Mouse (Mus musculus) hindbrain, postnatal 0 days (tissue): ENCODE measurements around the gene Crybb1. TPM values are rescaled to one million over a fixed set of nuclear protein-coding genes. Genes with fewer than 3 reads are reported as not detected.

Source experiments
- ATAC-seq: fragments of 200-750 bp; cut with Nextera tagmentation; 2 replicates; pipeline ENCODE4 v1.8.0; 2017; ENCODE audit warnings: mild to moderate bottlenecking, moderate TSS enrichment, moderate library complexity
- DNase-seq: peaks from one replicate; pipeline ENCODE4 v3.0.0-alpha.2; 2015; ENCODE audit warnings: low spot score
- H3K27ac ChIP-seq: fragments of 300-500 bp; sonication (generic); 2 replicates; pipeline ENCODE4 v1.5.1; 2014; ENCODE audit warnings: mild to moderate bottlenecking
- H3K27me3 ChIP-seq: fragments of 300-500 bp; sonication (generic); 2 replicates; pipeline ENCODE4 v1.6.1; 2014; ENCODE audit warnings: low read length, mixed read lengths; ENCODE audit not compliant: insufficient read depth
- H3K36me3 ChIP-seq: fragments of 300-500 bp; sonication (generic); 2 replicates; pipeline ENCODE4 v1.6.1; 2014; ENCODE audit warnings: low read length, mixed read lengths; ENCODE audit not compliant: insufficient read depth
- H3K4me1 ChIP-seq: fragments of 300-500 bp; sonication (generic); 2 replicates; pipeline ENCODE4 v1.6.1; 2014; ENCODE audit warnings: antibody characterized with exemption, low read length, mixed read lengths; ENCODE audit not compliant: insufficient read depth
- H3K4me2 ChIP-seq: fragments of 300-500 bp; sonication (generic); 2 replicates; pipeline ENCODE4 v1.6.1; 2014; ENCODE audit warnings: low read depth, mild to moderate bottlenecking, low read length, moderate library complexity, mixed read lengths
- H3K4me3 ChIP-seq: fragments of 300-500 bp; sonication (generic); 2 replicates; pipeline ENCODE4 v1.5.1; 2014; ENCODE audit warnings: low read length
- H3K9ac ChIP-seq: fragments of 300-500 bp; sonication (generic); replicated peaks from 2 replicates; pipeline ENCODE4 v1.6.1; 2014; ENCODE audit warnings: mild to moderate bottlenecking, low read length, moderate library complexity, mixed read lengths
- H3K9me3 ChIP-seq: fragments of 300-500 bp; sonication (generic); 2 replicates; pipeline ENCODE4 v1.6.1; 2016; ENCODE audit warnings: low read length, mixed read lengths
- CTCF ChIP-seq: IDR thresholded peaks from 2 replicates; pipeline ENCODE4 v1.5.1; 2016; ENCODE audit warnings: antibody characterized with exemption, control low read depth, low read depth
- WGBS: fragments of 180-500 bp; shearing (Covaris S2); extraction: QIAGEN DNeasy Blood & Tissue Kit; methylation state at CpG from one replicate; pipeline ENCODE4 v1.1.7; 2014; 5-methylcytosine and 5-hydroxymethylcytosine counted together
- polyA plus RNA-seq: library from polyadenylated mRNA; unstranded; fragments of >200 nt; fragmentation: Nextera tagmentation; extraction: Ambion mirVana; gene quantifications from 2 replicates; pipeline ENCODE4 v1.2.1, GENCODE M21; 2015
- total RNA-seq: library from RNA; depleted of rRNA; stranded (reverse); fragments of >200 nt; gene quantifications from 2 replicates; pipeline ENCODE4 v1.2.3, GENCODE M21; 2014

Crybb1 gene
- total and polyA plus RNA-seq, 2 experiments from 2014 or later = 11.7 to 14.6 TPM

DNA sequence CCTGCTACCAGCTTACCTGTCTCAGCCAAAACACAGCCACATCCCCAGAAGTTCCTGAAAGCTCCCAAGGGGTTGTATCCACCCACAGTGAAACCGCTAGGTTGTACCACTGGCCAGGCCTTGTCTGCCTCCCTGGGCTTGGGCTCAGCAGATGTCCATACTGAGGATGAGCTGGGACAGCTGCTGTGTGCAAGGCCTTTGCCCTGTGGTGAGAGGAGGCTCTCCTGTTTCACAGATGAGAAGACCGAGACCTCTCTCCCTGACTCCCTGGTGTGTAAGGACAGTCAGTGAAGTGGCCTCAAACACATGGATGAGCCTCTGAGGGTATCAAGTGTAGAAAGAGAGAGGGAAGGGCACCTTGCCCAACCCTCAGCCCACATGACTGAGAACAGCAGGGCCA, 32.0 kb downstream of the Crybb1 start:
- DNase-seq (no peak), ATAC-seq (no peak)
- TF ChIP-seq CTCF = no peak
- H3K9ac ChIP-seq = no peak overlapping the region
- 86% methylated on average over 2 of the region's 2 CpGs for WGBS
- no peaks in the 10 kb centered on the region for H3K9me3 ChIP-seq
- no peaks in the 10 kb centered on the region for H3K36me3 ChIP-seq
- H3K27me3 ChIP-seq = no peaks in the 10 kb centered on the region
- H3K4me2 ChIP-seq = no peak overlapping the region
- peaks cover 8% of the 10 kb centered on the region; the same call in 1 of the 2 replicates for H3K4me1 ChIP-seq
- no peak overlapping the region for H3K27ac ChIP-seq
- no peak overlapping the region for H3K4me3 ChIP-seq

DNA sequence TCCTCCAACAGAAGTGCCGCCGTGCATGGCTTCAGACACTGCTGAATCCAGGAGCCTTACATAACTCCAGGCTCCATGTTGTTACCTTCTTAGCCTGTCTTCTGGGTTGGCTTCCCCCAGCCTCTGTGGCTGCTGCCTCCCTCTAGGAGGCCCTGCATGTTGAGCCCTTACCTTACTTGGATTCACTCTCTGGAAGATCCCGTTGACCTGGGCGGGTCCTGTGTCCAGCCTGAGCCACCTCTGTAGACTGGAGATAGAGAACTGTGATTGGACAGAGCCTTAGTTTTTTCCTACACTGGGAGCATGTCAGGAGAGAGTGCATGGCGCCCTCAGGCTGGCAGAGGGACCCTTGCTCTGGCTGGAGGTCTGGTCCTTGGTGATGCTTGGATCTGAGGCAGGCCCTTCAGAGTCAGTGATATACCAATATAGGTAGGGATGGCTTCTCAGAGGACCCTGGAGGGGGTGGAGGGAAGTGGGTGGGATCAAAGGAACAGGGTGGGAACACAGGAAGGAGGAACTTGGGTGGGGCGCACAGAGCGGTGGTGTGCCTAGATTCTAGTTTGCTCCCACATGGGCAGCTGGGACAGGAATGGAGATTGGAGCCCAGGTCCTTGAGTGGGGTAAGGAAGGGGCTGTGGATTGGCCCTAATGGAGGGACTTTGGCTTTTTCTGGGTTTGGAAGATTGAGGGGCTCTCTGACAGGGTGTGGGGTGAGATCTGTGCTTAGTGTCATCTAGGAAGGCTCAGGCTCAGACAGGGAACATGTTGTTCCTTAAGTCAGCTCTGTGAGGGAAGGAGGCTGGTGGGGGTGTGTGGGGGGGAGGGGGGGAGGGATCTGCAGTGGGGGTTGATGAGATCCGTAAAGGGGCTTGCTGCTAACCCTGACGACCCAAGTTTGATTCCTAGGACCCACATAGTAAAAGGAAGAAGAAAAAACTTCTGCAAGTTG, 32.9 kb downstream of the Crybb1 start:
- Histone ChIP-seq H3K9me3 (no peaks in the 10 kb centered on the region), H3K36me3 (no peaks in the 10 kb centered on the region), H3K4me3 (no peak overlapping the region), H3K4me1 (peaks cover 8% of the 10 kb centered on the region; the same call in 1 of the 2 replicates), H3K9ac (no peak overlapping the region), H3K27me3 (no peaks in the 10 kb centered on the region), H3K4me2 (no peak overlapping the region), H3K27ac (no peak overlapping the region)
- DNase-seq (no peak), ATAC-seq (no peak)
- WGBS = 88% methylated on average over 9 of the region's 9 CpGs
- no peak for TF ChIP-seq CTCF

- no peak overlapping the region for H3K4me3 ChIP-seq
- no peak for TF ChIP-seq CTCF
- H3K9me3 ChIP-seq = no peaks in the 10 kb centered on the region
- no peak overlapping the region for H3K9ac ChIP-seq
- H3K4me2 ChIP-seq = no peak overlapping the region
- WGBS = 49% methylated on average over 8 of the region's 8 CpGs
- H3K27me3 ChIP-seq = no peaks in the 10 kb centered on the region
- DNase-seq (peak; percentile 39), ATAC-seq (no peak)
- H3K27ac ChIP-seq = no peak overlapping the region
- no peaks in the 10 kb centered on the region for H3K36me3 ChIP-seq
- peaks cover 8% of the 10 kb centered on the region; the same call in 1 of the 2 replicates for H3K4me1 ChIP-seq
These were observed 33.6 kb downstream of the Crybb1 start for GRCm38 (mm10) chr5:112289236-112289635.

DNA sequence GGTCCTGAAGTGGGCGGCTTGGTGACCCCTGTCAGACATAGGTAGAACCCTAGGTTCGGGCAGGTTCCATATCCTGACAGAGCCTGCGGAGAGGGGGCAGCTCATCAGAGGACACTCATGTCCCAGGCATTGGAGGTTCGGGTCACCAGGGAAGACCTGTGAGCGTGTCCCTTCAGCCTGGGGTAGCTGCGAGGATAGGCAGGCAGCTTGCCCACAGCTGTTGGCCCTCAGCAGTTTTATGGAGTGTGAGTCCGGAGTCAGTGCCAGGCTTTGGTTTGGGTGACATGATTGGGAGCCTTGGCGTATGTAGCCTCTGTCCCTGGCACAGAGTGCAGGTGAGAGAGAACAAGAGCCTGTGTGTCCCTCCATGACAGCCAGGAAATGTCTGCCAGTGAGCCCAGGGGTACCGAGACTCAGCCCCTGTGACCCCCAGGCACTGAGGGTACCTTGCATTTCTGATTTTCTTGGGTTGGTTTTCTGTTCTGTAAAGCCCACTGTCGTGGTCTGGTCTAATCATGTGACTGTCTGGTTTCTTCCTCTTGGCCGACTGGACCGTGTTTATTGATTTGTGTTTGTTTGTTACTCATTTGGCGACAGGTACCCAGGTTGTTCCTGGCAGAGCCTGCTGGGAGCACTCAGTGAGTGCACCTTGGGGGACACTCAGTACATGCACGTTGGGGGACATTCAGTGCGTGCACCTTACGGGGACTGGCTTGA, 34.4 kb downstream of the Crybb1 start:
- Histone ChIP-seq H3K9me3 (no peaks in the 10 kb centered on the region), H3K36me3 (no peaks in the 10 kb centered on the region), H3K4me1 (peaks cover 8% of the 10 kb centered on the region; the same call in 1 of the 2 replicates), H3K27me3 (no peaks in the 10 kb centered on the region), H3K4me2 (no peak overlapping the region), H3K9ac (no peak overlapping the region), H3K27ac (no peak overlapping the region), H3K4me3 (no peak overlapping the region)
- TF ChIP-seq CTCF = no peak
- peak; percentile 12 for DNase-seq
- 72% methylated on average over 16 of the region's 16 CpGs for WGBS
- no peak for ATAC-seq

DNA sequence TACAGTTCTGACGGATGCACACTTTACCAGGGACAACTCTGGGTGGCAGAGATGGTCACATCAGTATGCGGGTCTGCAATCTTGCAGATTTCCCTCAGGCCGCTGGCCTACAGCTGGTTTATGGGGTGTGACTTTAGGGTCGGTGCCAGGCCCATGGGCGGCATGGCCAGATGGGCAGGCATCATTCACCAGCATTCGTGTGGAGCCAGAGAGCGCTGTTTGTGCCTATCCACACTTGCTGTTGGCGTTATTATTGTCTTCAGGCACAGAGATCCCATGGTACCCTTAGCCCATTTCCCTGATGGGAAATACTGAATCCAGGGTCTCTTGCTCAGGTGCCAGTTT, 34.9 kb downstream of the Crybb1 start:
- no peak overlapping the region for H3K9ac ChIP-seq
- WGBS = 70% methylated on average over 8 of the region's 8 CpGs

GRCm38 (mm10) chr5:112291866-112292265, 36.3 kb downstream of the Crybb1 start:
- H3K4me3 ChIP-seq = no peak overlapping the region
- no peak for TF ChIP-seq CTCF
- H3K9ac ChIP-seq = no peak overlapping the region
- DNase-seq (peak; percentile 12), ATAC-seq (peak; percentile 39; the same call in 1 of the 2 replicates)
- WGBS = 58% methylated on average over 5 of the region's 5 CpGs
- H3K27me3 ChIP-seq = no peaks in the 10 kb centered on the region
- H3K27ac ChIP-seq = peak overlapping the region; percentile 36; the same call in 1 of the 2 replicates
- no peaks in the 10 kb centered on the region for H3K36me3 ChIP-seq
- no peak overlapping the region for H3K4me2 ChIP-seq
- H3K9me3 ChIP-seq = no peaks in the 10 kb centered on the region
- peaks cover 8% of the 10 kb centered on the region; the same call in 1 of the 2 replicates for H3K4me1 ChIP-seq

More for the DNA sequence above, 34.9 kb downstream of the Crybb1 start:
- TF ChIP-seq CTCF = no peak
- no peak overlapping the region for H3K4me3 ChIP-seq
- DNase-seq = no peak
- H3K36me3 ChIP-seq = no peaks in the 10 kb centered on the region
- no peaks in the 10 kb centered on the region for H3K9me3 ChIP-seq
- H3K27me3 ChIP-seq = no peaks in the 10 kb centered on the region
- no peak overlapping the region for H3K27ac ChIP-seq
- peaks cover 8% of the 10 kb centered on the region; the same call in 1 of the 2 replicates for H3K4me1 ChIP-seq
- no peak overlapping the region for H3K4me2 ChIP-seq
- no peak for ATAC-seq
